Mouse (Mus musculus) central nervous system, embryonic 18 days (tissue): ENCODE results near the gene Aprt. TPM values are rescaled to one million over a fixed set of nuclear protein-coding genes. Genes with fewer than 3 reads are reported as not detected.

Source experiments
- polyA plus RNA-seq: library from polyadenylated mRNA; depleted of rRNA; stranded (reverse); fragments of >200 nt; gene quantifications from 2 replicates; pipeline ENCODE4 v1.2.3, GENCODE M21; 2012; rRNA removed

Aprt gene
- polyA plus RNA-seq = 117 and 121 TPM in 2 replicates

GRCm38 (mm10) chr8:122576648-122577022 lies at the start of gene Aprt:
Aprt (minus strand) TSS chr8:122576909.

GRCm38 (mm10) chr8:122622727-122623126 lies 46.0 kb upstream of the Aprt start, which contains the start of gene Pabpn1l:
Pabpn1l (minus strand) TSS chr8:122622739.

GRCm38 (mm10) chr8:122611295-122612133 lies 34.8 kb upstream of the Aprt start, which contains the start of the genes Galns and Trappc2l:
Galns (minus strand) TSS chr8:122611463.
Trappc2l (plus strand) TSS chr8:122611640.

GRCm38 (mm10) chr8:122567361-122568108 lies 9.2 kb downstream of the Aprt start, which contains the start of gene Cdt1:
Cdt1 (plus strand) TSS chr8:122568015.

GRCm38 (mm10) chr8:122551265-122552051 lies 25.3 kb downstream of the Aprt start, which contains the start of gene Piezo1:
Piezo1 (minus strand) TSS chr8:122551329.

Other genes starting within 250 kb of the Aprt start
- gene Trhr2, start 216.2 kb downstream of the Aprt start, polyA plus RNA-seq = 0.66 and 0.67 TPM in 2 replicates
- gene Zc3h18, start 200.3 kb downstream of the Aprt start, polyA plus RNA-seq = 34.3 and 36.5 TPM in 2 replicates
- gene Il17c, start 154.9 kb downstream of the Aprt start, polyA plus RNA-seq = 0.44 and 0.49 TPM in 2 replicates
- 16.3 and 19.0 TPM in 2 replicates for gene Cyba, start 144.0 kb downstream of the Aprt start, polyA plus RNA-seq
- 94.1 and 97.0 TPM in 2 replicates for gene Mvd, start 133.5 kb downstream of the Aprt start, polyA plus RNA-seq
- 0.25 TPM in 1 of 2 replicates, not detected in the other for gene Snai3, start 116.2 kb downstream of the Aprt start, polyA plus RNA-seq
- gene Rnf166, start 100.8 kb downstream of the Aprt start, polyA plus RNA-seq = 48.6 TPM in 2 replicates
- 94.0 and 94.5 TPM in 2 replicates for gene Ctu2, start 100.8 kb downstream of the Aprt start, polyA plus RNA-seq
- 16.1 and 19.0 TPM in 2 replicates for gene Piezo1, start 25.6 kb downstream of the Aprt start, polyA plus RNA-seq
- gene Cdt1, start 8.9 kb downstream of the Aprt start, polyA plus RNA-seq = 10.5 and 11.4 TPM in 2 replicates
- 8.0 and 8.2 TPM in 2 replicates for gene Galns, start 34.6 kb upstream of the Aprt start, polyA plus RNA-seq
- gene Trappc2l, start 34.7 kb upstream of the Aprt start, polyA plus RNA-seq = 161 and 186 TPM in 2 replicates
- gene Pabpn1l, start 45.8 kb upstream of the Aprt start, polyA plus RNA-seq = not detected in 2 replicates
- 6.3 and 8.0 TPM in 2 replicates for gene Cbfa2t3, start 122.2 kb upstream of the Aprt start, polyA plus RNA-seq
- 16.7 and 17.2 TPM in 2 replicates for gene Acsf3, start 198.6 kb upstream of the Aprt start, polyA plus RNA-seq